Mouse (Mus musculus) kidney, embryonic 15.5 days (tissue): Measurements from ENCODE around the gene Igfbp4. TPM values are rescaled to one million over a fixed set of nuclear protein-coding genes. Genes with fewer than 3 reads are reported as not detected.

Experiments
- ATAC-seq: fragments of 200-750 bp; cut with Nextera tagmentation; replicated peaks from 2 replicates; pipeline ENCODE4 v1.8.0; 2017; ENCODE audit warnings: moderate TSS enrichment; ENCODE audit not compliant: low FRiP score
- H3K27ac ChIP-seq: fragments of 300-500 bp; sonication (generic); 2 replicates; pipeline ENCODE4 v1.5.1; 2015; ENCODE audit warnings: mild to moderate bottlenecking, inconsistent platforms
- H3K27me3 ChIP-seq: fragments of 300-500 bp; sonication (generic); 2 replicates; pipeline ENCODE4 v1.6.1; 2015; ENCODE audit warnings: inconsistent platforms
- H3K36me3 ChIP-seq: fragments of 300-500 bp; sonication (generic); 2 replicates; pipeline ENCODE4 v1.6.1; 2015; ENCODE audit warnings: inconsistent platforms
- H3K4me1 ChIP-seq: fragments of 300-500 bp; sonication (generic); 2 replicates; pipeline ENCODE4 v1.6.1; 2015; ENCODE audit warnings: inconsistent platforms
- H3K4me2 ChIP-seq: fragments of 300-500 bp; sonication (generic); 2 replicates; pipeline ENCODE4 v1.6.1; 2015; ENCODE audit warnings: moderate library complexity, mild to moderate bottlenecking, inconsistent platforms
- H3K4me3 ChIP-seq: fragments of 300-500 bp; sonication (generic); replicated peaks from 2 replicates; pipeline ENCODE4 v1.5.1; 2015; ENCODE audit warnings: mild to moderate bottlenecking, inconsistent platforms
- H3K9ac ChIP-seq: fragments of 300-500 bp; sonication (generic); 2 replicates; pipeline ENCODE4 v1.6.1; 2015; ENCODE audit warnings: mild to moderate bottlenecking, inconsistent platforms
- H3K9me3 ChIP-seq: fragments of 300-500 bp; sonication (generic); replicated peaks from 2 replicates; pipeline ENCODE4 v1.6.1; 2016; ENCODE audit warnings: inconsistent platforms
- WGBS: fragments of 180-500 bp; shearing (Covaris S2); methylation state at CpG from one replicate; pipeline ENCODE4 v1.1.7; 2015; ENCODE audit warnings: mixed read lengths; 5-methylcytosine and 5-hydroxymethylcytosine counted together
- polyA plus RNA-seq: library from polyadenylated mRNA; unstranded; fragments of >200 nt; fragmentation: Nextera tagmentation; extraction: Ambion mirVana; gene quantifications from 2 replicates; pipeline ENCODE4 v1.2.1, GENCODE M21; 2015

Gene Igfbp4
- polyA plus RNA-seq, 1 experiment from 2014 or later, result 695 TPM

- Histone ChIP-seq H3K27ac (peak overlapping the region; percentile 54; the same call in 1 of the 2 replicates), H3K9ac (no peak overlapping the region)
These were observed 24.9 kb downstream of the Igfbp4 start for GRCm38 (mm10) chr11:99065979-99066378.

GRCm38 (mm10) chr11:99067591-99067990, 26.5 kb downstream of the Igfbp4 start:
- Histone ChIP-seq H3K4me1 (peaks cover 34% of the 10 kb centered on the region), H3K27me3 (no peaks in the 10 kb centered on the region), H3K9me3 (no peaks in the 10 kb centered on the region), H3K9ac (no peak overlapping the region), H3K27ac (no peak overlapping the region), H3K4me2 (no peak overlapping the region), H3K36me3 (no peaks in the 10 kb centered on the region), H3K4me3 (no peak overlapping the region)
- 90% methylated on average over 8 of the region's 8 CpGs for WGBS
- ATAC-seq, result no peak

More at GRCm38 (mm10) chr11:99065979-99066378, 24.9 kb downstream of the Igfbp4 start:
- Histone ChIP-seq H3K36me3 (no peaks in the 10 kb centered on the region), H3K4me2 (no peak overlapping the region), H3K27me3 (no peaks in the 10 kb centered on the region), H3K9me3 (no peaks in the 10 kb centered on the region), H3K4me3 (no peak overlapping the region), H3K4me1 (peaks cover 18% of the 10 kb centered on the region)
- ATAC-seq, result peak; percentile 52
- WGBS, result 7% methylated on average over 2 of the region's 2 CpGs

- no peak for ATAC-seq
- Histone ChIP-seq H3K36me3 (no peaks in the 10 kb centered on the region), H3K9ac (no peak overlapping the region), H3K4me3 (no peak overlapping the region), H3K27me3 (no peaks in the 10 kb centered on the region), H3K4me2 (no peak overlapping the region), H3K9me3 (no peaks in the 10 kb centered on the region), H3K4me1 (peaks cover 31% of the 10 kb centered on the region), H3K27ac (no peak overlapping the region)
- 85% methylated on average over 5 of the region's 5 CpGs for WGBS
These were observed 27.4 kb downstream of the Igfbp4 start for GRCm38 (mm10) chr11:99068455-99068854.

- ATAC-seq, result peak; percentile 66
- H3K27ac ChIP-seq, result peak overlapping the region; percentile 50; the same call in 1 of the 2 replicates
- WGBS, result 11% methylated on average over 6 of the region's 6 CpGs
- H3K27me3 ChIP-seq, result no peaks in the 10 kb centered on the region
- no peaks in the 10 kb centered on the region for H3K36me3 ChIP-seq
- H3K9ac ChIP-seq, result no peak overlapping the region
- H3K4me3 ChIP-seq, result no peak overlapping the region
- H3K4me1 ChIP-seq, result peaks cover 26% of the 10 kb centered on the region
- no peaks in the 10 kb centered on the region for H3K9me3 ChIP-seq
- no peak overlapping the region for H3K4me2 ChIP-seq
These were observed 30.8 kb downstream of the Igfbp4 start for GRCm38 (mm10) chr11:99071866-99072265.

- 54% methylated on average over 5 of the region's 5 CpGs for WGBS
- no peak for ATAC-seq
- no peak overlapping the region for H3K4me3 ChIP-seq
These were observed 32.7 kb downstream of the Igfbp4 start for GRCm38 (mm10) chr11:99073781-99074180.

GRCm38 (mm10) chr11:99076744-99077319, 35.8 kb downstream of the Igfbp4 start:
- Histone ChIP-seq H3K9ac (no peak overlapping the region), H3K4me2 (no peak overlapping the region), H3K36me3 (no peaks in the 10 kb centered on the region), H3K4me3 (no peak overlapping the region), H3K4me1 (peaks cover 37% of the 10 kb centered on the region), H3K27ac (no peak overlapping the region), H3K9me3 (no peaks in the 10 kb centered on the region), H3K27me3 (no peaks in the 10 kb centered on the region)
- 81% methylated on average over 5 of the region's 5 CpGs for WGBS
- no peak for ATAC-seq

More at GRCm38 (mm10) chr11:99073781-99074180, 32.7 kb downstream of the Igfbp4 start:
- Histone ChIP-seq H3K36me3 (no peaks in the 10 kb centered on the region), H3K4me1 (peaks cover 26% of the 10 kb centered on the region), H3K4me2 (no peak overlapping the region), H3K9ac (no peak overlapping the region), H3K27me3 (no peaks in the 10 kb centered on the region), H3K27ac (no peak overlapping the region), H3K9me3 (no peaks in the 10 kb centered on the region)

GRCm38 (mm10) chr11:99077869-99078268, 36.8 kb downstream of the Igfbp4 start:
- H3K27me3 ChIP-seq, result no peaks in the 10 kb centered on the region
- H3K9ac ChIP-seq, result no peak overlapping the region
- H3K4me1 ChIP-seq, result peaks cover 33% of the 10 kb centered on the region
- H3K4me2 ChIP-seq, result no peak overlapping the region
- no peaks in the 10 kb centered on the region for H3K36me3 ChIP-seq
- H3K4me3 ChIP-seq, result no peak overlapping the region
- 76% methylated on average over 8 of the region's 8 CpGs for WGBS
- no peak overlapping the region for H3K27ac ChIP-seq
- no peaks in the 10 kb centered on the region for H3K9me3 ChIP-seq
- no peak for ATAC-seq

GRCm38 (mm10) chr11:99080902-99081543, 40.0 kb downstream of the Igfbp4 start:
- Histone ChIP-seq H3K27ac (no peak overlapping the region), H3K36me3 (no peaks in the 10 kb centered on the region), H3K4me1 (peaks cover 30% of the 10 kb centered on the region), H3K9ac (no peak overlapping the region), H3K27me3 (no peaks in the 10 kb centered on the region), H3K4me2 (no peak overlapping the region), H3K9me3 (no peaks in the 10 kb centered on the region), H3K4me3 (no peak overlapping the region)
- ATAC-seq, result no peak
- WGBS, result 82% methylated on average over 9 of the region's 9 CpGs

GRCm38 (mm10) chr11:99081566-99081965, 40.5 kb downstream of the Igfbp4 start:
- Histone ChIP-seq H3K9me3 (no peaks in the 10 kb centered on the region), H3K4me3 (no peak overlapping the region), H3K27ac (no peak overlapping the region), H3K36me3 (no peaks in the 10 kb centered on the region), H3K9ac (no peak overlapping the region), H3K4me2 (no peak overlapping the region), H3K4me1 (peaks cover 30% of the 10 kb centered on the region), H3K27me3 (no peaks in the 10 kb centered on the region)
- no peak for ATAC-seq
- WGBS, result 37% methylated on average over 3 of the region's 3 CpGs

- no peaks in the 10 kb centered on the region for H3K36me3 ChIP-seq
- H3K4me2 ChIP-seq, result no peak overlapping the region
- no peak overlapping the region for H3K4me3 ChIP-seq
- peaks cover 30% of the 10 kb centered on the region for H3K4me1 ChIP-seq
- no peak overlapping the region for H3K27ac ChIP-seq
- 47% methylated on average over 8 of the region's 8 CpGs for WGBS
- no peaks in the 10 kb centered on the region for H3K27me3 ChIP-seq
- no peaks in the 10 kb centered on the region for H3K9me3 ChIP-seq
- no peak for ATAC-seq
- no peak overlapping the region for H3K9ac ChIP-seq
These were observed 41.1 kb downstream of the Igfbp4 start for GRCm38 (mm10) chr11:99082098-99082497.

- 86% methylated on average over 8 of the region's 8 CpGs for WGBS
- H3K36me3 ChIP-seq, result no peaks in the 10 kb centered on the region
- no peak for ATAC-seq
- H3K9ac ChIP-seq, result no peak overlapping the region
- no peak overlapping the region for H3K27ac ChIP-seq
- no peaks in the 10 kb centered on the region for H3K9me3 ChIP-seq
- no peaks in the 10 kb centered on the region for H3K27me3 ChIP-seq
- H3K4me2 ChIP-seq, result no peak overlapping the region
- H3K4me3 ChIP-seq, result no peak overlapping the region
- peaks cover 30% of the 10 kb centered on the region for H3K4me1 ChIP-seq
These were observed 42.5 kb downstream of the Igfbp4 start for GRCm38 (mm10) chr11:99083516-99083915.

- no peaks in the 10 kb centered on the region for H3K36me3 ChIP-seq
- no peak for ATAC-seq
- H3K27me3 ChIP-seq, result no peaks in the 10 kb centered on the region
- WGBS, result 79% methylated on average over 9 of the region's 9 CpGs
- no peak overlapping the region for H3K9ac ChIP-seq
- H3K9me3 ChIP-seq, result no peaks in the 10 kb centered on the region
- no peak overlapping the region for H3K27ac ChIP-seq
- peaks cover 29% of the 10 kb centered on the region for H3K4me1 ChIP-seq
- H3K4me2 ChIP-seq, result no peak overlapping the region
- H3K4me3 ChIP-seq, result no peak overlapping the region
These were observed 43.3 kb downstream of the Igfbp4 start for GRCm38 (mm10) chr11:99084366-99084765.
